Mouse (Mus musculus): Measurements from ENCODE around the gene Cdc20b.

- TF ChIP-seq MYOD1 (IDR thresholded peaks at IDR 0.05; ENCODE audit: control insufficient read depth in 1 of 3, insufficient read length in 2 of 3, low read depth in 2 of 3) (no peak), TCF12 (IDR thresholded peaks at IDR 0.05; ENCODE audit: insufficient read depth, poor library complexity, severe bottlenecking) (no peak), SRF (IDR thresholded peaks at IDR 0.05; ENCODE audit: control insufficient read depth, insufficient read length, low read depth) (no peak), POLR2AphosphoS2 (IDR thresholded peaks at IDR 0.05; ENCODE audit: insufficient read length, low read depth) (no peak)
Measured at GRCm38 (mm10) chr13:113064542-113064941, 29.6 kb downstream of the Cdc20b start.

Measured in myocyte (in vitro differentiated cells).